Mouse (Mus musculus): ENCODE measurements around the gene Sarm1. TPM values are rescaled to one million over a fixed set of nuclear protein-coding genes. Genes with fewer than 3 reads are reported as not detected.

Sarm1 gene
- total RNA-seq, 2 experiments from 2014 or later: 39.9 to 41.1 TPM

- DNase-seq: no peak
Measured at GRCm38 (mm10) chr11:78463286-78464036, 34.1 kb downstream of the Sarm1 start.

DNA sequence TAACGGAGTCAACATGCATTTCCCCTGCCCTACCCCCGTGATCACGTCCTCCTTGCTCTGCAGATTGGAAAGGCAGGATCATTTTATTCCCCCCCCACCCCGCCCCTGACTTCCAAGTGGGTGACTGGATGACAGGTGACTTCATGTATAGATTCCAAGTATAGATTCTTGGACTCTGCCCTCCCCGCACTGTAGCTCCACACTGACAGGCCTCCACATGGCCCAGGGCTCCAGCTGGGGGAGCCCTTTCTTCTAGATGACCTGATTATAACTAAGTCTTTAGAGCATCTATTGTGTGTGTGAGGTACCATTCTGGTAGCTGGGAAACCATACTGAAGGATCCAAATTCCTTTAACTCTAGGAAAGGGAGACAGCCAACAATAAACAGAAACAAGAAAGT lies 34.9 kb downstream of the Sarm1 start:
- DNase-seq: no peak

DNA sequence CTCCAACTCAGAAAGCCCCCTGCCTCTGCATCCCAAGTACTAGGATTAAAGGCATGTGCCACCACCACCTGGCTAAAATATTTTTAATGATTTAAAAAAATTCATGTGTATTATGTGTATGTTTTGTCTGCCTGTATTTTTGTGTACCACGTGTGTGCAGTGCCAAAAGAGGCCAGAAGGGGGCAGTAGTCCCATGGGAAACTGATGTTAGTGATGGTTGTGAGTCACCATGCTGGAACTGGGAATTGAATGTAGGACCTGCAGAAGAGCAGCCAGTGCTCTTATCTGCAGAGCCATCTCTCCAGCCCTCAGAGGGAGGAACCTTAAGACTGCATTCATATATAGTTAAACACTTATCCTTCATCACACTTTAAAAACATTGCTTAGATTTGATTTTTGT lies 35.7 kb downstream of the Sarm1 start:
- no peak for DNase-seq

GRCm38 (mm10) chr11:78458740-78459139 lies 38.8 kb downstream of the Sarm1 start:
- no peak for DNase-seq

DNA sequence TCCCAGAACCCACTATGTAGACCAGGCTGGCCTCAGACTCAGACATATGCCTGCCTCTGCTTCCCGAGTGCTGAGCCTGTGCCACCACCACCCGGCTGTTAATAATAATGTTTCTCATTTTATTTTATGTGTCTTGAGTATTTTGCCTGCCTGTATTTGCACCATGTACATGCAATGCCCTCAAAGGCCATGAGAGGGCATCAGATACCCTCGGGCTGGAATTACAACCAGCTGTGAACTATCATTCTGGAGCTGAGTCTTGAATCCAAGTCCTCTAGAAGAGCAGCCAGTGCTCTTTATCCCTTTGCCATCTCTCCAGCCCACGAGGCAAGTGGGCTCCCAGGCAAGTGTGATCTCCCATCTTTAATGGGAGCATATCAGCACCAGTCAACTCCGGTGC lies 42.2 kb downstream of the Sarm1 start:
- DNase-seq: no peak

GRCm38 (mm10) chr11:78454276-78454675 lies 43.3 kb downstream of the Sarm1 start:
- DNase-seq: no peak

DNA sequence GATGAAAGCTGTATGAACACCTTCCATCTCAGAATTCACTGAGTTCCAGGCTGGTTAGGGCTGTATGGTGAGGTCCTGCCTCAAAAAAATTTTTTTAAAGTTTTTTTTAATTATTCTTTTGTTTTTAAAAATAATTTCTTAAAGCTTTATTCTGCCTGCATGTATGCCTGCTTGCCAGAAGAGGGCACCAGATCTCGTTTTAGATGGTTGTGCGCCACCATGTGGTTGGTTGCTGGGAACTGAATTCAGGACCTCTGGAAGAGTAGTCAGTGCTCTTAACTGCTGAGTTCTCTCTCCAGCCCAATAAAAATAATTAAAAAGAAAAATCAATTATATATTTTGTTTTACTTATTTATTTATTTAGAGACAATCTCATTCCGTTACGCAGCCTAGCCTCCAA lies 43.9 kb downstream of the Sarm1 start:
- peak in 1 of 2 experiments; percentile 43 for DNase-seq

- no peak for DNase-seq
Measured at GRCm38 (mm10) chr11:78450337-78450736, 47.2 kb downstream of the Sarm1 start.

DNA sequence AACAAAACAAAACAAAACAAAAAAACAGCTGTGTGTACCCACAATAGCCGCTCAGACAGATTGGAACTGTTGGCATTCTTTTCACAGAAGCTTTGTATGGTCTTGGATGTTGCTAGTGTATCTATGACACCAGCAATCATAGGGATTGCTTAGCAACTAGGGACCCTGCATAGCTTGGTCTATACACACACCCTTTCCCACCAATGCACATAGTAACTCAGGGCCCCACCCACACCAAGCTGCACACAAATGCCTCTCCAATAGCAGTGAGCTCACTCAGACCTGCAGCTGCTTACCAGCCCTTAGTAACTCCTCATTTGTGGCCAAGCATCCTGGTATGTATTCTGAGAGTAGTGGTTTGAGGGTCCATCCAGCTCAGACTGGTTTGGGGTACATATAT lies 49.3 kb downstream of the Sarm1 start:
- DNase-seq: no peak

DNA sequence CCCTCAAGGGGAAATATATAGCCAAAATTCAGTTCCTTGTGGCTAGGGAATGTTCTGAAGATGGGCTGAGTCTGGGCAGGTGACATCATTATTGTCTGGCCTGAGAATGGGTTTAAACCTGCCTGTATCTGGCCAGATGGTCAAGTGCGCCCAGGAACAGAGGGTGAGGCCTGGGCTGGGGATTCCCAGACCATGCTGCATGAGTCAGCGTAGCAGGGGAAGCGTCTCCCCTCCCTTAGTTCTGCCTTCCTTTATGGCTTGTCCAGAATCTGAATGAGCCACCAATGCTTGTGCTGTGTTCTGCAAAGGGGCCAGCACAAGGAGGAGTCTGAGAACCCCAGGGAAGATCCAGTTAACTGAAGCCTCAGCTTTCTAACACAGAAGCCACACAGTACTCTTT lies 50.4 kb downstream of the Sarm1 start:
- DNase-seq: no peak

GRCm38 (mm10) chr11:78443115-78443514 lies 54.4 kb downstream of the Sarm1 start:
- no peak for DNase-seq

GRCm38 (mm10) chr11:78438399-78438930 lies 59.1 kb downstream of the Sarm1 start:
- DNase-seq: no peak

DNA sequence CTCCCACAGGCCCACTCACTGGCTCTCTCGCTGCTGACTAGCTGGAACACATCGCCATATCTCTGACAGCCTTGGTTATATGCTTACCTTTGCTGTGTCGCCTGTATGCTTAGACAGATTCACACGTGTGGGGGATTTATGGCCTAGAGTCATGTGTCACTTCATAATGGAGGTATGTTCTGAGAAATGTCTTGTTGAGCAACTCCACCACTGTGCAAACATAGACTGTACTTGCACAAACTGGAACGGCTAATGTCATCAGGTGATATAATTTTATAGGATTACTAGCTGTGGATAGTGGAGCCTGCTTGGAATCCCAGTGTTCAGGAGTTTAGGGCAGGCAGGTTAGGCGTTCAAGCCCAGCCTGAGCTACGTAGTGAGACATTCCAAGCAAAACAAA lies 60.4 kb downstream of the Sarm1 start:
- DNase-seq: no peak

DNA sequence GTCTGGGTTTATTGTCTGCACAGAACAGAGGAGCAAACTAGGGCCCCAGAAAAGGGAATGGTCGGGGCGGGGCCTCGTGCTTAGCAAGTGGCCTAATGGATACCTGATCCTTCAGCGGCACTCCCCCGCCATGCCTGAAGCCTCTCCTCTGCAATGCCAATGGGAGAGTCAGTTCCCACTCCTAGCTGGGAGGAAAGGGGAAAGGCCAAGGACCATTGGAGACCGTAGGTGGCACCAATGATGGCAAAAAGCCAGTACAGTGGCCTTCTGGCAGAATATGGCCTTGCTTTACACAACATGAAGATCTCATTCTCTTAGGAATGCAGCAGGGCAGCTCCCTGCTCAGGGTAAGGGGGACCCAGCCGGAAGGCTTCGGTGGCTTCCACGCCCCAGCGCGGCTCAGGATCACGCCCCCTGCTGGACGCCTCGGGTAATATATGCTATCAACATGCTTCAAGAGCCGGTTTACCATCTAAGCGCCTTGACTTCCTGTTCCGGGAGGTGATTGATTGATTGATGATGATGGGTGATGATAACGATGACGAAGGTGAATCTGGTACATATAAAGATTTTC lies 61.7 kb downstream of the Sarm1 start:
- DNase-seq: no peak

DNA sequence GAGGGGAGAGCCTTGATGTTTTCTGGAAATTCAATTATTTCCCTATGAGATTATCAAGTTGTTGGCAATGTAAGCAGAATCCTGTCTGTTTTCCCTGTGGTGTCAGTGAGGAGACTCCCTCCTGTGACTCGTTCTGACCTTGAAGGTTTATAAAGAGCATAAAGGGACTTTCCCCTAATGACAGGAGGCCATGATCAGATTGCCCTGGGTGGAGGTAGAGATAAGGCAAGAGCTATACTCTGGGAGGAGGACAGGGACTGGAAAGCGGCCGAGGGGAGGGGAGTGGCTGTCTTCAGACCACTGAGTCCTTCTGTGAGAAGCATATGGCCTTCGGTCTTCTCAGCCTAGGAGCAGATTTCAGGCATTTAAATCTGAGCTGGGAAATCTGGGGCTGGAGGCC lies 63.5 kb downstream of the Sarm1 start:
- no peak for DNase-seq

GRCm38 (mm10) chr11:78431176-78431575 lies 66.4 kb downstream of the Sarm1 start:
- DNase-seq: no peak

- DNase-seq: no peak
Measured at GRCm38 (mm10) chr11:78430195-78430878, 67.2 kb downstream of the Sarm1 start.

DNA sequence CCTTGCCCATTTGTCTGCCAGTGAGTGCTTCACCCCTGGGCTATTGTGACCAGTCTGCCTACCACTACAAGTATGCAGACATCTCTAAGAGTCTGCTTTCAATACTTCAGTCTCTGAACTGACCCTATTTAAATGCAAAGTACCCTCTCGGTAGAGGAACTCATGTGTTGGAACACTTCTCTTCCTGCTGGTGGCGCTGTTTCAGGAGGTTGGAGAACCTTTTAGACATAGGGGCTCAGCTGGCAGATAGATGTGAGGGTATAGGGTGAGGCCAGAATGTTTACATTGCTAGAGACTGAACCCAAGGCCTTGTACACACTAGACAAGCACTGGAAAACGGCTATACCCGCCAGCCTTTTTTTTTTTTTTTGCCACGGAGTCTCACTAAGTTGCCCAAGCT lies 69.2 kb downstream of the Sarm1 start:
- DNase-seq: no peak

- DNase-seq: no peak
Measured at GRCm38 (mm10) chr11:78427655-78428054, 69.9 kb downstream of the Sarm1 start.

GRCm38 (mm10) chr11:78425572-78425971 lies 72.0 kb downstream of the Sarm1 start:
- DNase-seq: no peak

GRCm38 (mm10) chr11:78424352-78424751 lies 73.2 kb downstream of the Sarm1 start:
- peak; percentile 12 to 19 for DNase-seq

All from layer of hippocampus, postnatal 36 days (tissue).